Mouse (Mus musculus): ENCODE measurements around the gene Opa3. TPM values are rescaled to one million over a fixed set of nuclear protein-coding genes. Genes with fewer than 3 reads are reported as not detected.

Opa3 gene
- polyA plus RNA-seq, 1 experiment, result 33.3 TPM

DNA sequence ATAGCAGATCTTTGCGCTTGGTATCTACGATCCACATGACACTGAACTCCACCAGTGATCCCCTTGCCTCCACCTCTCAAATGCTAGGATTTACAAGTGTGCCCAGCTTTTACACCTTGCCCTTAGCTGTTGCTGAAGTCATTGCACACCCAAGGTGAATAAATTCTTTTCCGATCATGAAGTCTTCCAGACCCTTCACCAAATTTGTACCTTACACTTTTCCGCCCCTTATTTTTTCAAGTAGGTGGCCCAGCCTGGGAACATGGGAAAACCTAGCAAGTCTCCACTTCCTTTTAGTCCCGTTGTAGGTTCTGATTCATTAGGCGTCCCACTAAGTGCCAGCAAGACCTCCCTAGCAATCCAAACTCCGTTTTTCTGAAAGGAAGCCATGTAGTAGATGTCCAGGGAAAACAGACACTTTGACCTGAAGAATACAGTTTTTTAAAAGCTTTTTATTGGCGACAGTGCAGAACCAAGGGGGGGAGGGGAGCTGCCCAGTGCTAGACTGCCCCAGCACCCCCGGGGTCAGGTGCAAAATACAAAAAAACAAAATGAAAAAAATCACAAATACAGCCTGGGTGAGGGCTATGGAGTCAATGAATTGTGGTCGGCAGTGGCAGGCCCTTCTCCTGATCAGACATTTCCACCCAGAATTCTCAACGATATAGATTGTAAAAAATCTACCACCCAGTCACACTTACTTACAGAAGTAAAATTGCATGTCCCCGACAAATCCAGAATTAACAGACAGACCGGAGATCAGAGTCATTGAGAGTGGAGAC, 74.3 kb downstream of the Opa3 start:
- DNase-seq (ENCODE audit: low read depth), result no peak

DNA sequence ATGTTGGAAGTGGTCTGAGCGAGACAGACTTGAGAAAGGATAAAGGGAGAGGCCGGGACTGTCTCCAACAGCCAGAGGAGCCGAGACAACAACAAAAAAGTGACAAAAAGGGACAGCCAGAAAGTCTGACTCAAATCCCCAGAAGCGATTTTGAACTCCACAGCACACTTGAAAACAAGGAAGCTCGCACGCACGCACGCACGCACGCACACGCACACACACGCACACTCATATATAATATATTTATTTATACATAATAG, 74.8 kb downstream of the Opa3 start:
- no peak for DNase-seq (ENCODE audit: low read depth)
- TF ChIP-seq CTCF (IDR thresholded peaks at IDR 0.05; ENCODE audit: borderline replicate concordance, extremely low read depth, insufficient read depth, insufficient read length), result no peak
- TF ChIP-seq POLR2A (IDR thresholded peaks at IDR 0.05; ENCODE audit: borderline replicate concordance, extremely low read depth, insufficient read depth, insufficient read length, poor library complexity, severe bottlenecking), result no peak

More for the DNA sequence above, 74.3 kb downstream of the Opa3 start:
- TF ChIP-seq CTCF (IDR thresholded peaks at IDR 0.05; ENCODE audit: borderline replicate concordance, extremely low read depth, insufficient read depth, insufficient read length) (no peak), POLR2A (IDR thresholded peaks at IDR 0.05; ENCODE audit: borderline replicate concordance, extremely low read depth, insufficient read depth, insufficient read length, poor library complexity, severe bottlenecking) (no peak)

DNA sequence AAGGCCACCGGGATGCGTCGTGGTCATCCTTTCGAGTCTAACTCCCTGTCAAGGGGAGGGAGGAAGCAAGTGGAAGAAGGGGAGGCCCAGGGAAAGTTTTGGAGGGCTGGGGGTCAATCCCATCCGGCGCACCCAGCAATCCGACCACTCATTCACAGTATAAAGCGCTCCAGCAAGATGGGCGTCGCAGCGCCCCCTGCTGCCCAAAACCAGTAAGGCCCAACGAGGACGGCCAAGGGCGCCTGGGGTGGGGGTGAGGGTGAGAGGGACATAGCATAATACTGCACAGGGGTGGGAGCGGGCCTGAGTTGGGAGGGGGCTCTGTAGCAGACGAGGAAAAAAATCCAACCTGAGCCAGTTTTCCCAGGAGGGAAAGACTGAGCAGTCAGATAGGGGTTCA, 75.6 kb downstream of the Opa3 start:
- TF ChIP-seq POLR2A (IDR thresholded peaks at IDR 0.05; ENCODE audit: borderline replicate concordance, extremely low read depth, insufficient read depth, insufficient read length, poor library complexity, severe bottlenecking), result no peak
- peak; percentile 88 for TF ChIP-seq CTCF (IDR thresholded peaks at IDR 0.05; ENCODE audit: borderline replicate concordance, extremely low read depth, insufficient read depth, insufficient read length)

DNA sequence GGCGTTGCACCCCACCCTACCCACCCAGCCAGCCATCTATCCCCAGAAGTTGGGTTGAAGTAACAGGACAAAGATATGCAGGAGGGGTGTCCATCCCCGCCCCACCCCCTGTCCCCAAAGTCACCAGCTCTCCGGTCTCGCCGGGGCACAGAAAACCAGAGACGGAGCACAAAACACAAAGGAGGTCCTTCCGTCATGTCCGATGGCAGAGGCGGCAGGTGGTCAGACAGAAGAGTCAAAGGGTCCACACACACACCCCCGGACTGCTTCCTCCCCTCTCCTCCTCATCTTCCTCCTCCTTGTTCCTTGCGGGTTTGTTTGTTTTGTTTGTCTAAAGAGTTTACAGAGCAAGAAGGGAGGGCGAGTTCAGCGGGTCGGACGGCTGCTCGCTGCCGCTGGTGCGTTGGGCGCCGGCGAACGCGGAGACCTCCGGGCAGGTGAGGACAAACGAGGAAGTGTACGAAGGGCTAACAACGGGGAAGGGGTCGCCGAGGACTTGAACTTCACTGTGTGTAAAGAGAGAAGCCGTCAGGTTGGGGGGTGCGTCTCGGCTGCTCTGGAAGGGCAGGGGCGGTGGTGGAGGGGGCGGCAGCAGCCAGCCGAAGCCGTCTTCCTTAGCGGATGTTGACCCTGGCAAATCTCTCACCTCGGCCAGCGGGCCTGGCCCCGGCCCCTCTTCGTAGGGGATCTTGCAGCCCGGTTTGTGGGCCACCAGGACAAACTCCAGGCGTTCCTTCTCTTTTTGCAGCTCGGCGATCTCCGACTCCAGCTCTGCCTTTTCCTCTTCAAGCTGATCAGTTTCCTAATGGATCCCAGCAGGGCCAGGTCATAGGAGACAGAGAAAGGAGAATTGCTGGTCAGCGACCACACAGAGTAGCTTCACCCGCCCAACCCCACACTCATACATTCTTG, 76.6 kb downstream of the Opa3 start:
- DNase-seq (ENCODE audit: low read depth), result no peak

More for the DNA sequence above, 75.6 kb downstream of the Opa3 start:
- DNase-seq (ENCODE audit: low read depth), result peak; percentile 61

DNA sequence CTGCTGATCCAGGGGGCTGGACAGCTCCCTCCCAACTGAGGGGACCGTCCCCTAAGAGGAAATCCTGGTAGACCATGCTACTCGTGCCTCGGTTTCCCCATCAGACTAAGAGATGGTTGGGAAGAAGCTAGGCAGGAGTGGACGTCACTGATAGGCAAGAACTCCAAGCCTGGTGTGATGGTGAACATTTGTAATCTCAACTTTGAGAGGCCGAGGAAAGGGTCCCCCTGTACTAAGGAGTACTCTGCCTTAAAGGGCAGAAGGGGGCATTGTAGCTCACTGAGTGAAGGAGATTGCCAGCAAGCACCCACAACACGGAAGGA, 77.2 kb downstream of the Opa3 start:
- no peak for TF ChIP-seq POLR2A (IDR thresholded peaks at IDR 0.05; ENCODE audit: borderline replicate concordance, extremely low read depth, insufficient read depth, insufficient read length, poor library complexity, severe bottlenecking)
- DNase-seq (ENCODE audit: low read depth), result no peak

More for the DNA sequence above, 76.6 kb downstream of the Opa3 start:
- TF ChIP-seq POLR2A (IDR thresholded peaks at IDR 0.05; ENCODE audit: borderline replicate concordance, extremely low read depth, insufficient read depth, insufficient read length, poor library complexity, severe bottlenecking) (no peak), CTCF (IDR thresholded peaks at IDR 0.05; ENCODE audit: borderline replicate concordance, extremely low read depth, insufficient read depth, insufficient read length) (no peak)

Other genes with a start within 250 kb of the Opa3 start
- gene Nanos2, start 240.9 kb upstream of the Opa3 start, polyA plus RNA-seq (2012; rRNA removed), result 2.1 and 2.7 TPM in 2 replicates
- 14.2 and 16.1 TPM in 2 replicates for gene Mypop, start 237.1 kb upstream of the Opa3 start, polyA plus RNA-seq (2012; rRNA removed)
- gene Irf2bp1, start 224.3 kb upstream of the Opa3 start, polyA plus RNA-seq (2012; rRNA removed), result 48.9 and 54.6 TPM in 2 replicates
- gene Foxa3, start 204.8 kb upstream of the Opa3 start, polyA plus RNA-seq (2012; rRNA removed), result not detected in 2 replicates
- 91.6 and 97.6 TPM in 2 replicates for gene Sympk, start 204.0 kb upstream of the Opa3 start, polyA plus RNA-seq (2012; rRNA removed)
- 0.07 TPM in 1 of 2 replicates, not detected in the other for gene Rsph6a, start 173.6 kb upstream of the Opa3 start, polyA plus RNA-seq (2012; rRNA removed)
- 178 and 209 TPM in 2 replicates for gene Dmwd, start 152.1 kb upstream of the Opa3 start, polyA plus RNA-seq (2012; rRNA removed)
- 67.1 and 74.8 TPM in 2 replicates for gene Dmpk, start 144.5 kb upstream of the Opa3 start, polyA plus RNA-seq (2012; rRNA removed)
- 16.3 and 27.6 TPM in 2 replicates for gene Six5, start 133.7 kb upstream of the Opa3 start, polyA plus RNA-seq (2012; rRNA removed)
- 5.2 and 5.9 TPM in 2 replicates for gene Gm4969, start 110.0 kb upstream of the Opa3 start, polyA plus RNA-seq (2012; rRNA removed)
- 15.9 and 18.1 TPM in 2 replicates for gene Fbxo46, start 108.5 kb upstream of the Opa3 start, polyA plus RNA-seq (2012; rRNA removed)
- 18.3 and 20.8 TPM in 2 replicates for gene Qpctl, start 79.0 kb upstream of the Opa3 start, polyA plus RNA-seq (2012; rRNA removed)
- gene Snrpd2, start 78.6 kb upstream of the Opa3 start, polyA plus RNA-seq (2012; rRNA removed), result 95.5 and 107 TPM in 2 replicates
- gene Gipr, start 62.2 kb upstream of the Opa3 start, polyA plus RNA-seq (2012; rRNA removed), result 9.6 and 24.5 TPM in 2 replicates
- 42.4 and 48.3 TPM in 2 replicates for gene Eml2, start 51.9 kb upstream of the Opa3 start, polyA plus RNA-seq (2012; rRNA removed)
- 4.7 and 5.3 TPM in 2 replicates for gene Gpr4, start 15.8 kb upstream of the Opa3 start, polyA plus RNA-seq (2012; rRNA removed)
- gene Vasp, start 43.5 kb downstream of the Opa3 start, polyA plus RNA-seq (2012; rRNA removed), result 66.4 and 89.0 TPM in 2 replicates
- 1.1 and 1.3 TPM in 2 replicates for gene Ppm1n, start 51.7 kb downstream of the Opa3 start, polyA plus RNA-seq (2012; rRNA removed)
- 159 and 189 TPM in 2 replicates for gene Rtn2, start 54.3 kb downstream of the Opa3 start, polyA plus RNA-seq (2012; rRNA removed)
- gene Fosb, start 81.7 kb downstream of the Opa3 start, polyA plus RNA-seq (2012; rRNA removed), result 0.19 and 0.23 TPM in 2 replicates
- gene Ercc1, start 116.4 kb downstream of the Opa3 start, polyA plus RNA-seq (2012; rRNA removed), result 65.1 and 81.9 TPM in 2 replicates
- gene Cd3eap, start 131.1 kb downstream of the Opa3 start, polyA plus RNA-seq (2012; rRNA removed), result 11.9 and 12.7 TPM in 2 replicates
- 8.2 and 8.9 TPM in 2 replicates for gene Ppp1r13l, start 131.4 kb downstream of the Opa3 start, polyA plus RNA-seq (2012; rRNA removed)
- 81.7 and 106 TPM in 2 replicates for gene Ercc2, start 153.7 kb downstream of the Opa3 start, polyA plus RNA-seq (2012; rRNA removed)
- 1.5 and 2.5 TPM in 2 replicates for gene Klc3, start 175.8 kb downstream of the Opa3 start, polyA plus RNA-seq (2012; rRNA removed)
- gene Ckm, start 176.4 kb downstream of the Opa3 start, polyA plus RNA-seq (2012; rRNA removed), result 0.24 and 0.31 TPM in 2 replicates
- 50.7 and 67.0 TPM in 2 replicates for gene Mark4, start 230.5 kb downstream of the Opa3 start, polyA plus RNA-seq (2012; rRNA removed)
- gene Exoc3l2, start 235.0 kb downstream of the Opa3 start, polyA plus RNA-seq (2012; rRNA removed), result 0.91 and 1.0 TPM in 2 replicates

Measured in brain, embryonic 14.5 days (tissue).